Comparison of ENCODE assay signal across 11 mouse cellular contexts in genomic region chr1:126597376-126597775, GRCm38 (mm10).
DNase-seq lines count a peak whose midpoint lies in the region; ATAC-seq and TF ChIP-seq lines count a peak whose summit lies in the region.
"Had no signal": no experiment of that assay in that cellular context is flagged by ENCODE, and none has a peak within 500 bp of the region (broad histone marks: within the 10 kb centered on the region; RNA-seq: fewer than 3 reads in every experiment).

No protein-coding gene starts in this region.

- no peak overlapping the region for H3K4me3 ChIP-seq in liver, adult 2 months (ENCODE audit: insufficient read depth, low read depth, low read length)
- H3K4me3 ChIP-seq in liver, embryonic 12.5 days: no peak overlapping the region
- no peak overlapping the region for H3K4me3 ChIP-seq in hindbrain, embryonic 14.5 days (replicated peaks; ENCODE audit: low read length)
- no peak overlapping the region for H3K4me3 ChIP-seq in myocyte
- no peak overlapping the region for H3K4me3 ChIP-seq in layer of hippocampus, adult 2 months

- TF ChIP-seq POLR2A in liver, adult 2 months (IDR thresholded peaks at IDR 0.05; ENCODE audit: extremely low read depth, insufficient read depth, low read length): no peak
- no peak for TF ChIP-seq POLR2A in myocyte (IDR thresholded peaks at IDR 0.05; ENCODE audit: insufficient read length, low read depth)

- H3K9ac ChIP-seq in liver, adult 2 months (ENCODE audit: low read depth, low read length): no peak overlapping the region
- H3K9ac ChIP-seq in liver, embryonic 12.5 days: no peak overlapping the region
- no peak overlapping the region for H3K9ac ChIP-seq in hindbrain, embryonic 14.5 days
- H3K9ac ChIP-seq: liver, postnatal 0 days had no signal

- no peak overlapping the region for H3K27ac ChIP-seq in liver, adult 2 months (replicated peaks; ENCODE audit: insufficient read depth, low read depth, low read length)
- no peak overlapping the region for H3K27ac ChIP-seq in liver, embryonic 12.5 days
- H3K27ac ChIP-seq in hindbrain, embryonic 14.5 days: no peak overlapping the region
- H3K27ac ChIP-seq in layer of hippocampus, adult 2 months: no peak overlapping the region

- H3K79me2 ChIP-seq in liver, adult 2 months (ENCODE audit: control insufficient read depth, insufficient read depth, low read length): no peaks in the 10 kb centered on the region
- no peaks in the 10 kb centered on the region for H3K79me2 ChIP-seq in myocyte (ENCODE audit: control insufficient read depth, insufficient read depth)

- no peak overlapping the region for H3K4me2 ChIP-seq in liver, embryonic 12.5 days
- no peak overlapping the region for H3K4me2 ChIP-seq in hindbrain, embryonic 14.5 days (replicated peaks)
- H3K4me2 ChIP-seq in myocyte (ENCODE audit: low read depth): no peak overlapping the region

- 14% methylated on average over 3 of the region's 3 CpGs for WGBS in liver, adult 2 months
- WGBS in liver, embryonic 12.5 days (ENCODE audit: insufficient replicate concordance): 23% methylated on average over 3 of the region's 3 CpGs
- 26% methylated on average over 3 of the region's 3 CpGs for WGBS in hindbrain, embryonic 14.5 days

- DNase-seq in liver, adult 2 months (ENCODE audit: extremely low read depth, low read depth, low spot score): peak; percentile 32
- DNase-seq in gastrocnemius, postnatal 25 days: peak; percentile 48
- no peak for DNase-seq in hindbrain, embryonic 14.5 days (ENCODE audit: low spot score)
- DNase-seq in frontal cortex, adult 2 months (ENCODE audit: extremely low spot score in 1 of 2, low spot score in 1 of 2): no peak
- DNase-seq in layer of hippocampus, adult 2 months (ENCODE audit: low spot score in 2 of 2): no peak
- DNase-seq: cerebellum, adult 9-11 months; liver, postnatal 0 days; right cerebral cortex, adult 18-20 months; thymus, postnatal 4 days had no signal

- no peak overlapping the region for H3ac ChIP-seq in myocyte (ENCODE audit: control insufficient read depth, insufficient read length)

- H3K9me3 ChIP-seq in liver, embryonic 12.5 days (replicated peaks): no peaks in the 10 kb centered on the region
- no peaks in the 10 kb centered on the region for H3K9me3 ChIP-seq in hindbrain, embryonic 14.5 days (ENCODE audit: control insufficient read depth, low read length)

- no peak for TF ChIP-seq CTCF in liver, adult 2 months (IDR thresholded peaks at IDR 0.05; ENCODE audit: low read depth, low read length)
- no peak for TF ChIP-seq CTCF in layer of hippocampus, adult 2 months (conservative IDR thresholded peaks at IDR 0.05)

- H3K36me3 ChIP-seq in liver, adult 2 months (ENCODE audit: control insufficient read depth, insufficient read depth, low read length): no peaks in the 10 kb centered on the region
- H3K36me3 ChIP-seq in liver, embryonic 12.5 days: no peaks in the 10 kb centered on the region
- H3K36me3 ChIP-seq in hindbrain, embryonic 14.5 days (replicated peaks; ENCODE audit: control insufficient read depth, insufficient read depth): no peaks in the 10 kb centered on the region
- H3K36me3 ChIP-seq in myocyte (ENCODE audit: control insufficient read depth, insufficient read depth): no peaks in the 10 kb centered on the region

- peaks cover 6% of the 10 kb centered on the region for H3K4me1 ChIP-seq in liver, adult 2 months (ENCODE audit: control insufficient read depth, insufficient read depth, low read length)
- H3K4me1 ChIP-seq in liver, embryonic 12.5 days: 0 out of 2 replicates have a peak, but pooled peaks cover 6% of the 10 kb centered on the region
- H3K4me1 ChIP-seq in hindbrain, embryonic 14.5 days (replicated peaks; ENCODE audit: control insufficient read depth, insufficient read depth, low read length): 0 out of 2 replicates have a peak, but pooled peaks cover 11% of the 10 kb centered on the region

- no peak for ATAC-seq in liver, embryonic 12.5 days
- ATAC-seq in hindbrain, embryonic 14.5 days (ENCODE audit: low FRiP score): 0 out of 2 replicates have a peak, but pooled peaks have one; percentile 31
- ATAC-seq: liver, postnatal 0 days had no signal

- H3K27me3 ChIP-seq in liver, adult 2 months (ENCODE audit: control insufficient read depth, insufficient read depth, low read length): peaks cover 3% of the 10 kb centered on the region; the same call in 1 of the 2 replicates
- H3K27me3 ChIP-seq in liver, embryonic 12.5 days (replicated peaks): no peaks in the 10 kb centered on the region
- H3K27me3 ChIP-seq in hindbrain, embryonic 14.5 days (ENCODE audit: control insufficient read depth, insufficient read depth, low read length): no peaks in the 10 kb centered on the region
- H3K27me3 ChIP-seq in myocyte (ENCODE audit: control insufficient read depth, insufficient read depth, insufficient read length): no peaks in the 10 kb centered on the region

TF ChIP-seq in myocyte, 11 proteins besides CTCF, POLR2A, EP300 and RAD21:
- peak; percentile 55 to 89 (median 74) for TF ChIP-seq MYOD1 (IDR thresholded peaks at IDR 0.05; ENCODE audit: control insufficient read depth in 1 of 3, insufficient read length in 2 of 3, low read depth in 2 of 3)
- TF ChIP-seq MYOG (IDR thresholded peaks at IDR 0.05; ENCODE audit: control insufficient read depth in 1 of 3, insufficient read depth in 1 of 3, insufficient read length in 2 of 3, low read depth in 2 of 3): peak; percentile 76 to 89 (median 88)
- TF ChIP-seq SRF (IDR thresholded peaks at IDR 0.05; ENCODE audit: control insufficient read depth, insufficient read length, low read depth): no peak
- no peak for TF ChIP-seq USF1 (IDR thresholded peaks at IDR 0.05; ENCODE audit: low read depth)
- no peak for TF ChIP-seq MAX (IDR thresholded peaks at IDR 0.05; ENCODE audit: low read depth)
- TF ChIP-seq TCF12 (IDR thresholded peaks at IDR 0.05; ENCODE audit: insufficient read depth, poor library complexity, severe bottlenecking): peak; percentile 75
- TF ChIP-seq E2F4 (IDR thresholded peaks at IDR 0.05; ENCODE audit: insufficient read depth): no peak

Comparison
In these comparisons a context has a peak if more than half of its experiments do, and no peak if none do; other contexts are left out.
1. DNase-seq: peak in liver, adult 2 months (single experiment) and gastrocnemius, postnatal 25 days (single experiment); none in hindbrain, embryonic 14.5 days (single experiment), frontal cortex, adult 2 months (0 of 2) and layer of hippocampus, adult 2 months (0 of 2).